Mouse (Mus musculus) megakaryocyte, embryonic 14.5 days (primary cell): ENCODE measurements around the gene Dip2b. TPM values are rescaled to one million over a fixed set of nuclear protein-coding genes. Genes with fewer than 3 reads are reported as not detected.

Experiments used
- H3K27me3 ChIP-seq: replicated peaks from 2 replicates; pipeline ENCODE3; 2012; ENCODE audit warnings: inconsistent platforms
- H3K36me3 ChIP-seq: replicated peaks from 2 replicates; pipeline ENCODE3; 2012; ENCODE audit warnings: low read length, inconsistent platforms, mixed read lengths
- H3K4me1 ChIP-seq: 2 replicates; pipeline ENCODE4 v1.6.1; 2012; ENCODE audit warnings: inconsistent platforms
- H3K4me3 ChIP-seq: replicated peaks from 2 replicates; pipeline ENCODE3; 2012; ENCODE audit warnings: moderate library complexity, mild to moderate bottlenecking, inconsistent platforms
- H3K9me3 ChIP-seq: 2 replicates; pipeline ENCODE4 v1.6.1; 2012; ENCODE audit warnings: inconsistent platforms
- FLI1 ChIP-seq: IDR thresholded peaks from 2 replicates; pipeline ENCODE4 v1.6.1; 2012; ENCODE audit warnings: low read length, inconsistent platforms, mixed read lengths
- GATA1 ChIP-seq: IDR thresholded peaks from 3 replicates; pipeline ENCODE4 v1.6.1; 2012; ENCODE audit warnings: mixed read lengths, low read length, inconsistent platforms, borderline replicate concordance
- polyA plus RNA-seq: library from polyadenylated mRNA; stranded (reverse); fragments of >175 nt; gene quantifications from 2 replicates; pipeline ENCODE4 v1.2.3, GENCODE M21; 2012; ENCODE audit warnings: low replicate concordance; ENCODE audit not compliant: insufficient read depth

Gene Dip2b
- polyA plus RNA-seq, 1 experiment, result 0.46 TPM

DNA sequence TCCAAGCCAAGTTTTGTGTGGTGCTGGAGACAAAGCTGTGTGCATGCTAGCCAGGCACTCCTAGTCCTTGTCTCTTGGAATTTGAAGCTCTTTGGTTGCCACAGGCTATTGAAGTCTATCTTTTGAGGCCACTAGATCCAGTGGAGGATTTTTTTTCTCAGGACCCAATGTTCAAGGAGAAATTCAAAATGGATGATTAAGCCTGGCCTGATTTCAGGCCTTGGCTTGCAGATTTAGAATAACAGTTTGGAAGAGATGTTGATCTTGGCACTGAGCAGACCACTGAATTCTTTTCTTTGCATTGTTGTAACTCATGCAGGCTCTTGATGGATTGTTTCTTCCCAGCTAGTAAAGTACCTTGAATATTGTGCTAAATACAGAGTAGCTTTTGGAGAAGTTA, 62.7 kb downstream of the Dip2b start:
- Histone ChIP-seq H3K27me3 (no peaks in the 10 kb centered on the region), H3K4me1 (peaks cover 13% of the 10 kb centered on the region), H3K4me3 (no peak overlapping the region), H3K36me3 (no peaks in the 10 kb centered on the region), H3K9me3 (no peaks in the 10 kb centered on the region)
- TF ChIP-seq GATA1 (no peak), FLI1 (no peak)

DNA sequence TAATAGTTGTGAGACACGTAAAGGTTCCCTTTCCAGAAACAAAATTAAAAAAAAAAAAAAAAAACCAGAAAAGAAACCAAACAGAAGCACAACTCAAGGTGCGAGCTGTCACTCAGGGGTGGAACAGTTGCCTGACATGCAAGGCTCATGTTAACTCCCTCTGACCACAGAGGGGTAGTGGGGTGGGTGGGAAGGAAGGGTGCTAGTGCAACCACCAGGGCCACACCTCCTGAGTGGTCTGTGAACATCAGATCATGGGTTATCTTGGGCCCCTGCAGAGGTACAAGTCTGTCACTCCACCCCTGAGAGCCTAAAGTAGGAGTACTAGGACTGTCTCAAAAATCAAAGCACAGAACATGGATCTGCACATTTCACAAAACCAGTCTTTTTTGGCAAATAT, 65.7 kb downstream of the Dip2b start:
- Histone ChIP-seq H3K36me3 (no peaks in the 10 kb centered on the region), H3K4me3 (no peak overlapping the region), H3K27me3 (no peaks in the 10 kb centered on the region), H3K9me3 (no peaks in the 10 kb centered on the region), H3K4me1 (peaks cover 28% of the 10 kb centered on the region)
- TF ChIP-seq GATA1, result no peak
- TF ChIP-seq FLI1, result no peak

DNA sequence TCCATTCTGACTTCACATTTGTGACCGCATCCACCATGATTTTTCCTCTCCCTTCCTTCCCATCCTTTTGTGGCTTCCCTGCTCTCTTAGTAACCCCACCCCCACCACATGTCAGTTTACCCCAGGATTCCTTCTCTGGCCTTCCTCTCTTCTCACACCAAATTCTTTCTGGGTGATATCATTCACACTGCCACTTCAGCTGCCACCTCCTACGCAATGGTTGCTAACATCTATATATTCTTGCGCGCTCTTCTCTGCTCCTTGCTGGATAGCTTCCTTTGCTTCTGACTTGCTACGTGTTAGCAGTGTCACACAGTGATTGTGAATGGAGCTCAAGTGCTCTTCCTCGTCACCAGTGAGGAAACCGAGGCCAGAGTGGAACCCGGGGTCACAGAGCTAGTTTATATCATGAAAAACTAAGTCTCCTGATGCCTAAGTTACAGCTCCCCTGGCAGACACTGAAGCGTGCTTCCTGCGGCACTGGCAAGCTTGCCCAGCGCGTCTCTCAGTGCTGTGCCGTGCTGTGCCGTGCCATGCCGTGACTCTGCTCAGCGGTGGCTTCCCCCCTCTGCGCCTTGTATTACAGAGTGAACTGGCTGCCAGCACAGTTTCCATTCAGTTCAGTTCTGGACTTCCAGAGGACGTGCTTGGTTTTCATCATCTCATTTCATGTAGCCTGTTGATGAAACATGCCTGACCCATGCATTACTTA, 69.8 kb downstream of the Dip2b start:
- Histone ChIP-seq H3K9me3 (no peaks in the 10 kb centered on the region), H3K4me3 (no peak overlapping the region), H3K27me3 (peaks cover 7% of the 10 kb centered on the region), H3K4me1 (peaks cover 41% of the 10 kb centered on the region), H3K36me3 (no peaks in the 10 kb centered on the region)
- TF ChIP-seq GATA1, result no peak
- no peak for TF ChIP-seq FLI1

DNA sequence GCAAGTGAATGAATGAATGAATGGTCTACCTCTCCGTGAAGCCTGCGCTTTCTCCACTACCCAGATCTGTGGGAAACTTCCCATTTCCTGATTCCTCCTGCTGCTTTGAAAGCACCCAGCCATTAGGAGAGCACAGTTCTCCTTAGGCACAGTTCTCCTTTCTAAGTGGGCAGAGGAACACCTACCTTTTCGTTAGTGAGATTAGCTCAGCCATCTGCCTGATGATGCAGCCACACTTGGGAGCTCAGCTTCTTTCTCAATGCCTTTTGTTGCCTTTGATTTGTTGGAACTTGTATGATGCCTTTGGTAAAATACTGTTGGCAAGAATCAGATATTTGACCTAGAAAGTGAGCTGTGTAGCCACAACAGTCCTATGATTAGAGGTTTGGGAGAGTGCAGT, 71.5 kb downstream of the Dip2b start:
- peaks cover 7% of the 10 kb centered on the region for H3K27me3 ChIP-seq
- H3K4me1 ChIP-seq, result peaks cover 47% of the 10 kb centered on the region
- no peaks in the 10 kb centered on the region for H3K36me3 ChIP-seq
- H3K4me3 ChIP-seq, result no peak overlapping the region
- no peaks in the 10 kb centered on the region for H3K9me3 ChIP-seq
- no peak for TF ChIP-seq FLI1
- TF ChIP-seq GATA1, result no peak

DNA sequence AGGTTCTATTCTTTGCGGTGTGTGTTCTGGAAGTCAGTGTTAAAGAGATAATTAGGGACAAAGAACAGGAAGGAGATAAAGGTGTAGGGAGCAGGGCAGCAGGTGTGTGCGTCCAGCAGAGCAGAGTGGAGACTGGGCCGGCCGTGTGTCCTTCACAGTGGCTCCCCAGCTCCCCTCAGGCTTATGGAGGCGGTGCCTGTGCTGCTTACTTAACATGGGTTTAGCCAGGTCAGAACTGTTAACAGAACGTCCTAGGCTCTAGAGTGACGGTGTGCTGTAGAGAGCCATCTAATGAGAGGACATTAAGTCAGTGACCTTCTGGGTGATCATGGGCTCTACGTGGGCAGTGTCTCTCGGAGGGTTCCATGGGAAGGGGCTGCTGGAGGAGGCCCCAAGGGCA, 73.4 kb downstream of the Dip2b start:
- H3K36me3 ChIP-seq, result peaks cover 7% of the 10 kb centered on the region
- peaks cover 7% of the 10 kb centered on the region for H3K27me3 ChIP-seq
- no peak overlapping the region for H3K4me3 ChIP-seq
- no peaks in the 10 kb centered on the region for H3K9me3 ChIP-seq
- peaks cover 39% of the 10 kb centered on the region for H3K4me1 ChIP-seq
- TF ChIP-seq GATA1, result no peak
- no peak for TF ChIP-seq FLI1

DNA sequence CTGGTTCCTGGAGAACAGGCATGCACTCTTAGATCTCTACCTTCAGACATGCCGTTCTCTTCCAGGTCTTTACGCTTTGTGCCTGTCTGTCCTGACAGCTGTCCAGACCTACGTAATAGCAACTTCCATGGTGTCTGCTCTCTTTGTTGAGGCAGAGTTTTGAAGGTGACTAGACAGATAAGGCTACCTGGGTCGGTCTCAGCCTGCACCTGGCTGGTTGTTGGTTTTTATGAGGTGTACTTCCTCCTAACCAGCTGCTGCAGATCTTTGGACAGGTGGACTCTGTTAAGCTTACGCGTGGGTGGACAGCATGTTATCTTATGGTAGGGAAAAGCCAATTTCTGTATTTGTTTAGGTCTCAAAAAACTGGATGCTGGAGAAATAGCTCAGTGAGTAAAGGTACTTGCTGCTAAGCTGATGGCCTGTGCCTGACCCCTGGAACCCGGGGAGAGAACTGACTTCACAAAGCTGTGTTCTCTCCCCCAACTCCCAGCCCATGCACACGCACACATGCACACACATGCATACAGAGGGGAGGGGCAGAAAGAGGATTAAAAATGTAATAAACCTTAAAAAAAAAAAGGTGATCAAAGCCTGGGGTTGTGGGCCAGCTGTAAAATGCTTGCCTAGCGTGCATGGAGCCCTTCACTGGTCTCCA, 74.0 kb downstream of the Dip2b start:
- TF ChIP-seq FLI1, result no peak
- no peak for TF ChIP-seq GATA1
- Histone ChIP-seq H3K36me3 (peaks cover 12% of the 10 kb centered on the region), H3K4me1 (peaks cover 33% of the 10 kb centered on the region), H3K9me3 (no peaks in the 10 kb centered on the region), H3K4me3 (no peak overlapping the region), H3K27me3 (peaks cover 7% of the 10 kb centered on the region)

DNA sequence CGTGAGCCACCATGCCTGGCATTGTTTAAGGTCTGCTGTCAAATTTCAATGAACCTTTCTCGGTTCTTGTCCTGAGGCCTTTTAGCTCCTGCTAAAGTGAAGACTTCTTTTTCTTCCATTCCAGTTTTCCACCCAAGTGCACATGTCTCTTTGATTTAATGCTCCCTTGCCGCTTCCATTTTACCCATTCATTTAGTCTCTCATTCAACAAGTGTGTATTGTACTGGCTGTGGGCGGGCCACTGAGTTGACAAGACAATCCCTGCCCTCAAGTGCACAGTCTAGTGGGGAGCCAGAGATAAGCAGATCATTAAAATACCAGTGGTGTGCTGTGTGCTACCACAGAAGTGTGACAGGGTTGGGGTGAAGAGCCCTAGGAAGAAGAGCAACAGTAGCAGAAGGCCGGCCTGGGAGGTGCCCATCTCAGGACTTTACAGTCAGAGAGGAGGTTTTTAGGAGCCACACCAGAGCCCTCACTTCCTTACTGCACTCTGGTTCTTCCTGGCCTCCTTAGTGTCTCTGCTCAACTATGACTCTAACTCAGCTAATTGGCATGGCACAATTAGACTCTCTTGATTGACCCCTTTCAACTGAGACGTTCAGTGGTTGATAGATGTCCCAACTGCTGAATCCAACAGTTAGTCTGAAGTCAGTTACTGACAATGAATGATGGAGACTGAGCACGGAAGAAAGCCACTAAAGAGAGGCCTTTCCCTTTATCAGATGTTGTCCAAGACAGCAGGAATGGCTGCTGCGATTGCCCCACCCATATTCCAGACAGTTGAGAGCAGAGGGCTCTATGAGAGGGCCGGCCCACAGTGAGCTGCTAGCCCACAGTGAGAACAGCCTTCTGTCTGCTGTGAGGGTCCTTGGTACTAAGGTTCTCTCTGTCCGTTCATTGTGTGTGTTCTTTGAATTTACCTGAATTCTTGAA, 75.1 kb downstream of the Dip2b start:
- no peaks in the 10 kb centered on the region for H3K9me3 ChIP-seq
- H3K4me1 ChIP-seq, result peaks cover 29% of the 10 kb centered on the region
- H3K4me3 ChIP-seq, result no peak overlapping the region
- no peak for TF ChIP-seq FLI1
- TF ChIP-seq GATA1, result no peak
- peaks cover 7% of the 10 kb centered on the region for H3K27me3 ChIP-seq
- H3K36me3 ChIP-seq, result peaks cover 24% of the 10 kb centered on the region

DNA sequence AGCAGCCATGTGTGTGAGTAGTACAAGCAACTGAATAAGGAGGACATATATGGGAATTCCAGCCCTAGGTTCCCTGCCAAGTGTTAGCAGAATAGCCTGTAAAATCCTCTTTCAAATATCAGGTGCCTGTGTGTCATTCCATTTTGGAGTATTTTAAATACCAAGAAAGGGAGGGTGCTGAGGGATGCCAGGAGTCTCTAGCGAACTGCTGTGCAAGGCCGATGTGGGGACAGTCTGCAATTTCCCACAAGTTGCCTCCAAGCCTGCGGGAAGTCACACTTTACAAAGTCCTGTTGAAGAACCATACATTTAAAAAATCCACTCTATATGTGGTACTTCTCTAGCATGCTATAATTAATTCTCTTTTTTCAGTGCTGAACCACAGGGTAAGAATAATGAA, 77.0 kb downstream of the Dip2b start:
- TF ChIP-seq GATA1 (no peak), FLI1 (no peak)
- no peaks in the 10 kb centered on the region for H3K9me3 ChIP-seq
- H3K4me1 ChIP-seq, result peaks cover 27% of the 10 kb centered on the region
- H3K4me3 ChIP-seq, result no peak overlapping the region
- H3K36me3 ChIP-seq, result peaks cover 28% of the 10 kb centered on the region
- H3K27me3 ChIP-seq, result peaks cover 7% of the 10 kb centered on the region

DNA sequence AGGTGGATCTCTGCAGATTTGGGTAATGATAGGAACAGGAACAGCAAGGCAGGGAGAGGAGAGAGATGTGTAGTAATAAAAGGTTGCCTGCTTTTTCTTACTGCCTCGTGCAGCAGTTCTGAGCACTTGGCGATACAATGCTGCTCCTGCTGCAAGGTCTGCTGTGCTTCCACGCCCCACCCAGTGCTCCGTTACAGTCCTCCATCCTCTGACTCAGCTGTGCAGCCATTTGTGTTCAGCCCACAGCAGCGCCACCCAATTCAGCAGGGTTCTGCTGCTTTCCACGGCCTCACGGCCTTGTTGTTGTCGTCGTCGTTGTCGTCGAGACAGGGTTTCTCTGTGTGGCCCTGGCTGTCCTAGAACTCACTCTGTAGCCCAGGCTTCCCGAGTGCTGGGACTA, 77.9 kb downstream of the Dip2b start:
- peaks cover 28% of the 10 kb centered on the region for H3K4me1 ChIP-seq
- TF ChIP-seq FLI1 (no peak), GATA1 (no peak)
- H3K9me3 ChIP-seq, result no peaks in the 10 kb centered on the region
- peaks cover 33% of the 10 kb centered on the region for H3K36me3 ChIP-seq
- H3K27me3 ChIP-seq, result peaks cover 7% of the 10 kb centered on the region
- H3K4me3 ChIP-seq, result no peak overlapping the region

DNA sequence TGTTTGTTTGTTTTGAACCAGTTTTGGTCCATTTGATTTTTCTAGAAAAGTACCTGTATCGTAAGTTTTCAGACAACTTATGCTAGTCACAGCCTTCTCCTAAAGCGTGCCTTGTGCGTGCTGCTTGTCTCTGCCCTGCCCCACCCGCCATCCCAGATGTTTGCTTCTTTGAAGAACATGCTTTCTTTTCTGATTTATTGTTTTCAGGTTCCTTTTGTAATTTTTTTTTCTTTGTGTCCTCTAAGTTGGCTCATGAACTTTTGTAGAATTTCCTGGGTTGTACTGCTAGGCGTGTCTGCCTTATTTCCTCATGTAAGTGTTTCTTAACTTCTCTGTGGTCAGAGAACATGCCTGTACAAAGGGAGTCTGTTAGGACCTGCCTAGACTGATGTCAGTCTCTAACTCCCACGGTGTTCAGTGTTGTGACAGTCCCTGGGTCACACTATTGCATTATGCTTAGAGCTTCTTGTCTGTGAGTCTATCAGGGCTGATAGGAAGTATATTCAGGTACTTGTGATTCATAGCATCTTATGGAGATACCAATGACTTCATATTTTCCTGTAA, 80.8 kb downstream of the Dip2b start:
- Histone ChIP-seq H3K36me3 (peaks cover 35% of the 10 kb centered on the region), H3K4me3 (no peak overlapping the region), H3K4me1 (peaks cover 25% of the 10 kb centered on the region), H3K27me3 (no peaks in the 10 kb centered on the region), H3K9me3 (no peaks in the 10 kb centered on the region)
- TF ChIP-seq FLI1, result no peak
- no peak for TF ChIP-seq GATA1
